ENCODE assay signal across 13 mouse cellular contexts in the genomic region with DNA sequence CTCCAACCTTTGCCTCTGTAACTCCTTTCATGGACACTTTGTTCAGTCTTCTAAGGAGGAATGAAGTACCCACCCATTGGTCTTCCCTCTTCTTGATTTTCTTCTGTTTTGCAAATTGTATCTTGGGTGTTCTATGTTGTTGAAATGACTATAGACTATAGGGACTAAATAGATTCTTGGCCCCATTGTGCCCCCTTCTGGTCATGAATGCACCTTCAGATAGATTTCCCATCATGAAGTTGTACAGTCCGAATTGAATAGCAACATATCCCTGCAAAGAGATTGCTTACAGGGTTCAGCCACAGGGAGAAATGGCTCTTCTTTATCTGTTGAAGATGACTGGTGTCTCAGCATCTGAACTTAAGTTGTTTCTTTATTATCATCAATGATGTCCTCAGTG.
"Had no signal": no experiment of that assay in that cellular context is flagged by ENCODE, and none has a peak within 500 bp of the region (broad histone marks: within the 10 kb centered on the region; RNA-seq: fewer than 3 reads in every experiment).

No protein-coding gene starts in this region.

- H3K4me3 ChIP-seq: limb, embryonic 13.5 days; liver, embryonic 15.5 days; midbrain, embryonic 12.5 days had no signal

- H3K9me3 ChIP-seq: liver, embryonic 15.5 days had no signal

- H3K27ac ChIP-seq: kidney, postnatal 0 days; limb, embryonic 13.5 days; liver, embryonic 15.5 days; midbrain, embryonic 12.5 days had no signal

- DNase-seq: kidney, adult 2 months; kidney, postnatal 36 days; left cerebral cortex, postnatal 4 days; lung, embryonic 14.5 days; lung, postnatal 10 days; lung, postnatal 4 days; right cerebral cortex, postnatal 14 days had no signal

- ATAC-seq: intestine, embryonic 16.5 days; midbrain, embryonic 16.5 days had no signal

- H3K27me3 ChIP-seq: limb, embryonic 13.5 days; liver, embryonic 15.5 days; midbrain, embryonic 12.5 days had no signal

- H3K4me1 ChIP-seq: limb, embryonic 13.5 days; liver, embryonic 15.5 days; midbrain, embryonic 12.5 days had no signal

- H3K36me3 ChIP-seq: limb, embryonic 13.5 days; liver, embryonic 15.5 days; midbrain, embryonic 12.5 days had no signal

- H3K4me2 ChIP-seq: limb, embryonic 13.5 days; liver, embryonic 15.5 days; lung, embryonic 14.5 days; midbrain, embryonic 12.5 days had no signal

- H3K9ac ChIP-seq: limb, embryonic 13.5 days; liver, embryonic 15.5 days; lung, embryonic 14.5 days; midbrain, embryonic 12.5 days had no signal
